Mouse (Mus musculus) frontal cortex, postnatal 36 days (tissue): ENCODE data around the gene Anapc4.
A peak's percentile ranks its signal among the peaks of the same experiment; 100 is the strongest.

ENCODE experiments used
- DNase-seq, 2 experiments: peaks; one replicate each; pipeline ENCODE4 v3.0.0; 2022; ENCODE audit warnings: low spot score in 2 of 2

The Anapc4 gene

GRCm38 (mm10) chr5:52868918-52869703, 35.3 kb downstream of the Anapc4 start:
- DNase-seq = no peak

- no peak for DNase-seq
Observed at GRCm38 (mm10) chr5:52871461-52871860, 37.6 kb downstream of the Anapc4 start.

GRCm38 (mm10) chr5:52871986-52872385, 38.2 kb downstream of the Anapc4 start:
- DNase-seq = no peak

- DNase-seq = peak; percentile 49 to 66
Observed at GRCm38 (mm10) chr5:52878847-52879246, 45.0 kb downstream of the Anapc4 start.

GRCm38 (mm10) chr5:52879926-52880325, 46.1 kb downstream of the Anapc4 start:
- DNase-seq = no peak

GRCm38 (mm10) chr5:52882446-52882845, 48.6 kb downstream of the Anapc4 start:
- DNase-seq = no peak

- DNase-seq = peak; percentile 62 to 63
Observed at GRCm38 (mm10) chr5:52887085-52887484, 53.3 kb downstream of the Anapc4 start.

- DNase-seq = no peak
Observed at GRCm38 (mm10) chr5:52889919-52890318, 56.1 kb downstream of the Anapc4 start.

GRCm38 (mm10) chr5:52891949-52892835, 58.4 kb downstream of the Anapc4 start:
- DNase-seq = no peak

GRCm38 (mm10) chr5:52893938-52894337, 60.1 kb downstream of the Anapc4 start:
- DNase-seq = no peak

GRCm38 (mm10) chr5:52904246-52904645, 70.4 kb downstream of the Anapc4 start:
- DNase-seq = no peak

GRCm38 (mm10) chr5:52904671-52905070, 70.9 kb downstream of the Anapc4 start:
- DNase-seq = no peak

GRCm38 (mm10) chr5:52908246-52908645, 74.4 kb downstream of the Anapc4 start:
- peak; percentile 24 to 28 for DNase-seq

- peak in 1 of 2 experiments; percentile 26 for DNase-seq
Observed at GRCm38 (mm10) chr5:52910159-52910591, 76.4 kb downstream of the Anapc4 start.

- DNase-seq = no peak
Observed at GRCm38 (mm10) chr5:52911286-52911870, 77.6 kb downstream of the Anapc4 start.

GRCm38 (mm10) chr5:52913711-52914110, 79.9 kb downstream of the Anapc4 start:
- DNase-seq = no peak

- DNase-seq = no peak
Observed at GRCm38 (mm10) chr5:52916186-52916585, 82.4 kb downstream of the Anapc4 start.
